Mouse (Mus musculus) A20 (cell line): ENCODE data around the gene Zcchc14.
"Not testable (repeated sequence)": the region's sequence is repeated elsewhere in the genome, so short reads cannot be mapped to it uniquely, and the experiment has no call there.

Experiments
- DNase-seq: peaks from one replicate; pipeline ENCODE4 v3.0.0-alpha.2; 2011; ENCODE audit warnings: low read depth, low spot score

Gene Zcchc14

DNA sequence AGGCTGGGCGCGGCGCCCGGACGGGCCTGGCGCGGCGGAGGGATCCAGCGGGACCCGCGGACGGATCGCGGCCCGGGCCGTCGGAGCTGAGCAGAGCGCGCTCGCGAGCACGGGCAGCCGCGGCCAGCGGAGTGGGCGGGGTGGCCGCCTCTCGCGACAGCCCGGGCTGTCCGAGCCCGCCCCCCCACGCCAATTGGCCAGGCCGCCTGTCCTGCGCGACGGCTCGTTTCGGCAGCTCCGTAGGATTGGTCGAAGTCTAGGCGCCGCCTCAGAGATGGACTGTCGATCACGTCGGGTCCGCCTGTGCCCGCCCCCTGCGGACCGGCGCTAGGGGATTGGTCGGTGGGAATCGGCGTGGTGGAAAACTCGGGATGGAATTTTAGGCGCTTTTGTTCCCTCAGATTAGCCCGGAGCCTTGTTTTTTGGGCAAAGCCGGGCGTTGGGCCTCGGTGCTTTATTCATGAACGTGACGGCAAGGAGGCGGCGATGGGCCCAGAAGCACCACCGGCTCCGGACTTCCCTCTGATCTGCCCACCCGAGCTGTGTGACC lies at the start of gene Zcchc14:
TSS of gene Zcchc14 (minus strand) at position 128 of the 550 bp plus-strand sequence.
- no peak for DNase-seq

DNA sequence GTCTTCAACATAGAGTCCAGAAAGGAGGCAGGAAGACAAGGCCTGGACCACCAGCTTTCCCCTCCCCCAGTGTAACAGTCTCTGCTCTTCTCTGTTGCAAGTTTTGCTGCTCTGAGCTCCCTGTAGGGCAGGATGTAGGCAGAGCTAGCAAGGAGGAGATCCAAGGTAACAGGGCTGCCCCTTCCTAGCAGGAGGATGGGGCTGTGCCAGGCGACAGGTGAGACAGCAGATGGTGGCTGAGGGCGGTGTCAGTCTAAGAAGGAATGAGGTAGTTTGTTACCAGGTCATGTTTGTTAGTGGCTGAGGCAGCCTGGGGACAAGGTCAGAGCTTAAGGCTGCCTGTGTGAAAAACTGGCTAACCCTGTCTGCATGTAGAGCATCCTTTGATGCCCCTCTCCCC lies 47.2 kb upstream of the Zcchc14 start:
- no peak for DNase-seq

DNA sequence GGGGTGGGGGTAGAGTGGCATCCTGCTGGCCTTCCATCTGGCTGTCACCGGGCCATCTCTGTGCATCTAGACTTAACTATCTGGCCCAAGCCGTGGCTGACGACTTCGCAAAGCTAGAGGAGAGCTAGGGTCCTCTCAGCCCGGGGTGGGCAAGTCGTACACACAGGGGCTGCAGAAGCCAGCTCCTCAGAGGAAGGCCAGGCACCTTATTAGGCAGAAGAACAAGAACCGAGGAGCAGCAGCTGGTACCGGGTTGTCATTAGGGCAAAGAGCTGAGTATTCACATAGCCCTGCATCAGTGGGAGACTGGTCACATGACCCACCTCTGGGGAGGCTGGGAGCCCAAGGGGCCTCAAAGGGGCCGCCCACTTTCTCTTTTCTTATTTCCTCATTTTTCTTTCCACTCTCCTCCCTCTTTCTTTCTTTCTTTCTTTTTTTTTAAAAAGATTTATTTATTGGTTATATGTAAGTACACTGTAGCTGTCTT lies 46.0 kb upstream of the Zcchc14 start:
- peak; percentile 16 for DNase-seq

DNA sequence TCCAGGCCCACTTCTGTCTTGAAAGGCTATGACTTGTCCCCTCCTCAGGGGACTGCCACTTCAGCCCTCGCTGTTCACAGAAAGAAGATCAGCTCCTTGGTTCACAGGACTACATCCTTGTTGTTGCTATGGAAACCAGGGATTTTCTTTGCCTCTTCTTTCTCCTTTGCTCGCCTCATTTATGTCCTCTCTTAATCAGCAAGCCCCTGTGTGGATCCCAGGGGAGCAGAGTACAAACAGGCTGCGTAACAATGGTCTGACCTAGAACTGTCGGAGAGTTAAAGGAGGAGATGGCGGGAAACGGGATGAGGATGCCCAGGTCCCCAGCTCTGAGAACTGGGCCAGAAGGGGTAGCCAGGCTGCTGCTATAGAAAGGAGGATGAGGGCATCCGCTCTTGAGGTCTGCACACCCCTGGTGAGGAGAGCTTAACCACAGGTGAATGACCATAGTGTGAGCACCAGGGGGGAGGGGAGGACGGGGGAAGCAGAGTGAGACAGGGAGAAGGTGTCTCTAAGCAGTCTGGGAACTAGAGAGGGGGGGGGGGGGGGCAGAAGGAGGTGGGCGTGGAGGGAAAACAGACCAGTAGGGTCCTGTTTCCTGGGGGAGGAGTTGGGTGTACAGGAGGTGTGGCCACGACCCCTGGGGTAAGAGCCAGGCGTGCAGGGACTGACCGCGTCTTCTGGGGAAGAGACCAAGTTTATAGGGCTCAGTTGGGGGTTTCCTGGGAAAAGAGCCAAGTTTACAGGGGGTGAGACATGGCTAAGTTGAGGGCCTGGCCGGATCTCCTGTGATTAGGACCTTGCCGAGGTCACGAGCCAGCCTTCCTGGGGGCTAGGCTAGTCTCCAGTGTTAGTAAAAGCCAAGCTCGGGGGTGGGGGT lies 45.3 kb upstream of the Zcchc14 start:
- no peak for DNase-seq

DNA sequence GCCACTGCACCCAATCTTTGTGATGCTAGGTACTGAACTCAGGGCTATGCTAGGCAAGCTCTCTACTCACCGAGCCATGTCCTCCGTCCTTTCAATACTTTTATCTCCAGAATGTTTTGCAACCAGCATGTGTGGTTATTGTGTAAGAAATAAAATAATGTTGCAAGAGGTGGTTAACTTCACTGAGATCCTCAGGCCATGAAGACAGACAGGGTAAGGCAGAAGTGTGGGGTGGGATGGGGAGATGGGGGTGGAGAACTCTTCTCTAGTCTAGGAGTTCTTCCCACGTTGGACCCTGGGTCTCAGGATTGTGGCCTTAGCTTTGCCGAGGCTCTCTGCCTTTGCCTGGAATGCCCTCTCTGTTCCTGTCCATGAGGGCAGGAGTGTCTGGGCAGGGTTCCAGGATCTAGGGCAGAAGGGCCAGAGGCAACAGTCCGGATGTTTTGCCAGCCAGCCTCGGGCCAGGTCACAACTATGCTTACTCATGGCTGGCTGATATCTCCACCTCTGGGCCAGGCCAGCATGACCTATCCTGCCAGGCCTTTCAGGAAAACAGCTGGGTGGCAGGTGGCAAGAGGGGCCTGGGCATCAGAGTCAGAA lies 43.0 kb upstream of the Zcchc14 start:
- no peak for DNase-seq

DNA sequence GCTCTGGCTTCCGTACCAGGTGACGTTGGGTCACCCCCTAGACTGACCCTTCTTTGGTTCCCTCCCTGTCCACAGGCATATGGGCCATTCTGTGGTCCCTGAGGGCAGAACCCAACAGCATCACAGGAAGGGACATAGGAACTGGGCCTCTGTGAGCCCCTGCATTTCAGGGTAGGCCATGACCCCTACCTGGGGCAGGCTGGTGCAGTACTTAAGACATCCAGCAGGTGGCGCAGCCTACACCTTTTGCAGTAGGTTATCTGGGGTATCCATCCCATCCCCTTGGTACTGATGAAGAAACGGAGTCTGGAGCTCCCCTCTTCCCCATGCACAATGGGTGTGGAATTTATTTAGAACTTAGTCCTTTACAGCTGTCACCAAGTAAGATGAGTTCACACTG lies 41.8 kb upstream of the Zcchc14 start:
- peak; percentile 49 for DNase-seq

DNA sequence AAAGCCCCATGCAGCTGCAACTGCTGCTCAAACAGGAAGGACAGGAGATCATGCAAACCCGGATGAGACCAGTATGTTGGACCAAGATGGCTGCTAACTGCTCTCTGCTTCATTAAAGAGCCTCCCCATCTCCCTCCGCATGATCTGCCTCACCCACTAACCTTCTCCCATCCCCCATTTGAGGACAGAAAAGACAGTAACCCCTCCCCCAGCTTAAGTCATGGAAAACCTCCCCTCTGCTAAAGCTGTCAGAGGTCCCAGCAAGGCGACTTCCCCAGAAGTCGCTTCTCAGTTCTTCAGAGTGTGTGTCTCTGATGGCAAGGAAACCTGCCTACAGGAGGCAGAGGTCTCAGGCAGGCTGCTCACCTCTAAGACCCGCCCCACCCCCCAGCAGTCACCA lies 35.8 kb upstream of the Zcchc14 start:
- DNase-seq = no peak

DNA sequence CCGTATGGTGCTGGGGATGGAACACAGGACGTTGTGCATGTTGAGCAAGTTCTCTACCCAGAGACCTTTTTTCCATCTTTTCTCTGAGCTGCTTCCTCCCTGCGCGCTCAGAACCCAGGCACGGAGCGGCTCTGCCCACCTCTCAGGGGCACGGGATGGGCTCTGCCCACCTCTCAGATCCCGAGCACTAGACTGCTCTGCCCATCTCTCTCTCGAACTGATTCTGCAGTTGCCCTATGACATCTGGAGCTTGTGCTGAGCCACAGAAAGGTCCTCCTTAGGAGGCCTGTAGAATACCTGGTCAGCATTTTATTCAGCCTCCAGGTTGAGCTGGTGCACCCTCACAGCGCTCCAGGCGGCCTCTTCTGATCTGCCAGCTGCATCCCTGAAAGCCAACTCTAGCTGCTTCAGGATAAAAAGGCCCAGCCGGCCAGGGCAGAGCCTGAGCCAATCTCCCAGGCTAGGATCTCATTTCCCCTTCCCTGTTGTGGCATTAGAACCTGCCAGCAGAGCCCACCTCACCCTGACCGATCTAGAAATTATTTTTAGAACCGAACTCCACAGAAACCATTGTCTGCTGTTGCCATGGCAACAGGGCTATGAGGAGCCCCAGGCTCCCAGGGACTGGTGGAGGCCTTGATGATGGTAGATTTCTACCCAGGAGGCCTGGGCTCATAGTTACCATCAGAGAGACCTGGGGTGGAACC lies 34.9 kb upstream of the Zcchc14 start:
- DNase-seq = no peak

DNA sequence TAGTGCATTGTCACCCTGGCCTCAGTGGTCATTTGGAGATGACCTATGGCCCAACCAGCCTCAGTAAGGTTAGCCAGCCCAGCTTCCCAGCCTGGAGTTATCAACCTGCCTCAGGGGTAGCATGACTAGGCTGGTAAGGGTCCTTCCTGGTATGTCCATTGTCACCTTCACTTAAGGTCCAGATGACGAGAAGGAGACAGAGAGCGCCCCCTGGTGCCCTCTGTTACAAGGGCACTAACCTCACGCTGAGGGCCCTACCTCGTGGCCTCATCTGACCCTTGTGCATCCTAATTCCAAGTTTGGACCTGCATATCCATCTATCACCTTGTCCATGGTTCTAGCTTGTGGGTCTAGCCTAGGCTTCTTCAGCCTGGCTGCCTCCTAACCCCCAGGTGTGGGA lies 32.7 kb upstream of the Zcchc14 start:
- peak; percentile 59 for DNase-seq

DNA sequence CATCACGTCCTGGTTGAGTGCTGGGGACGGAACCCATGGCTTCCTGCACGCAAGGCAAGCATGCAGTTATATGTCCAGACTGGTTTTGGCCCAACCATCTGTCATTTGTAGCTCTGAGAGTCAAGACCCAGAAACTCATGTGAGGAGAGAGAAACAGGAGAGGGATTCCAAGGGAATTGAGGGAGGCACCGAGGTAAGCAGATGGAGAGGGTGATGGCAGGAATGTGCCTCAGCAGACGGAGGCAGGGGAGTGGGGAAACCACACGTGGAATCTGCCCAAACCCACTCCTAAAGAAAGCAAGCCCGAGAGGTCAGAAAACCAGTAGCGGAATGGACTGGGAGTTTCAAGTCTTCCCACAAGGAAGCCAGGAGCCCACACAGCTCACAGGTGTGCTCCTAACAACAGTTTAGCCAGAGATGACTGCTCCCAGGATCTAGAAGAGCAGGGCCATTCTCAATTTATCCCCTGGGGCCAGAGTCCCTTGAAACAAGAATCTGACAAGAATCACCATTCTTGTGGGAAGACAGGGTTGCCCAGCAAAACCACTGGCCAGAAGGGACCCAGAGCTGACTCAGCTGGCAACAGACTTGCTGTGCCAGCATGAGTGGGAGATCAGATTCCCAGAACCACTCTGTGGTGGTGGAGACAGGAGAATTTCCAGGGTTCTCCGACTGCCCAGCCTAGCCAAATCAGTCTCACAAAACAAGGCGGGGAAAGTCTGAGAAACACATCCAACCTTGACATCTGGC lies 30.6 kb upstream of the Zcchc14 start:
- DNase-seq = no peak

DNA sequence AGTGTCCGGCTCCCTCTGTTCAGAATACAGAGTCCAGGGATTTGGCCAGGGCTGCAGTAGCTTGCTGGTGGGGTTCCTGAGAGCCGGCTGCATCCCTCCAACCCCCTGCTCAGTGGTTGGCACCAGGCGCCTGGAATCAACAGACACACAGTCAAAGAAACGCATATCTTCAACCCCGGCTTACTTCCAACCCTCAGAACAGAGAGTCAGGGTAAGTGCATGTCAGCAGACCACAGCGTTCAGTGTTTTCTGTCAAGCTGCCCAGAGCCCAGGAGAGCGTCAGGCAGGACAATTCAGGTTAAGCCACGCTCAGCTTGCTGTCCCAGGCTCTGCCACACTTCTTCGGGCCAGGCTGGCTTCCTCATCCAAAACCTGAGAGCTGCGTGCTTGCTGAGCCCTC lies 28.8 kb upstream of the Zcchc14 start:
- no peak for DNase-seq

DNA sequence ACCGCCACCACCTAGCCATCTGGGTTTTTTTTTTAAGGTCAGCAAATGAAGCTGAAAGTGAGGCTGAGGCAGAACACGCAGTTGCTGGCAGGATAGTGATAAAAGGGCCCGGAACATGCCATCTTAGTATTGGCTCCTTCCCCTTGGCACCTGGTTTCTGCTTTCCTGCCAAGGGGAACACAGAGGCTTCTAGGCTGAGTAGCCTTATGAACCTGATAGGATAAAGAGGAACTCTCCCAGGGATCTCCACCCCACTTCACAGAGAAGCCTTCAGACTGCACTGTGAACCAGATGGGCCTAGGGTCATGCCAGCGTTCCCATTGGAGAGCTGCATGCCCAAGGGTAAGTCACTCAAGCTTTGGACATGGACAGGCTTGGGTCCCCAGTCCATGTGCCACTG lies 28.2 kb upstream of the Zcchc14 start:
- no peak for DNase-seq

DNA sequence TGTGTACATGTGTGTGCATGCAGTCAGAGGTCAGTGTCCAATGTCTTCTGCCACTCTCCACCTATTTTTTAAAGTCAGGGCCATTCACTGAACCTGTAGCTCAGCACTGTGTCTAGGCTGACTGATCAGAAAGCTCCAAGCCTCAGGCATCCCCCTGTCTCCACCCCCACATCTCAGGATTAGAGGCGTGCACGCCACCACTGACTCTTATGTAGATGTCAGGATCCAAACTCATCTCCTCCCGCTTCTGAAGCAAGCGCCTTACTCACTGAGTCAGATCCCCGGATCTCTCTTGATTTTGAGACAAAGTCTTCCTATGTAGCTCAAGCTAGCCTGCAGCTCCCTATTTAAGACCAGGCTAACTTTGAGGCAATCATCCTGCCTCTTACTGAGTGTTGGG lies 26.0 kb upstream of the Zcchc14 start:
- DNase-seq = no peak

DNA sequence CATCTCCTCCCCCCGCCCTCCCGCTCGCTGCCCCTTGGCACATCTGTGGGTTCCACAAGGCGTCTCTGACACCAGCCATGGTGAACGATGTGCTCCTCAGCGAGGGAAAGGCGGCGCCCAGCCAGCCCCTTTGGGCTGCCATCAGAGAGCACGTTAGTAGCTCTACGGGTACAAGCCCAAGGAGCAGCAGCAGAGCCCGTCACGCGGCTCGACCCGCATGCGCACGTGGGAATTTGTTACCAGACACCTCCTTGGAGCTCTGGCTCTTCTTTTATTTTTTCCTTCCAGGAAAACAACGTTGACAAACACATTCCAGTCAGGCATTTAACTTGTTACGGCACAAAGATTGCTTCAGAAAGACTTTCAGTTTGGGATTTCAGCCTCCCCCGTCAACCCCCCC lies 23.0 kb upstream of the Zcchc14 start:
- no peak for DNase-seq

DNA sequence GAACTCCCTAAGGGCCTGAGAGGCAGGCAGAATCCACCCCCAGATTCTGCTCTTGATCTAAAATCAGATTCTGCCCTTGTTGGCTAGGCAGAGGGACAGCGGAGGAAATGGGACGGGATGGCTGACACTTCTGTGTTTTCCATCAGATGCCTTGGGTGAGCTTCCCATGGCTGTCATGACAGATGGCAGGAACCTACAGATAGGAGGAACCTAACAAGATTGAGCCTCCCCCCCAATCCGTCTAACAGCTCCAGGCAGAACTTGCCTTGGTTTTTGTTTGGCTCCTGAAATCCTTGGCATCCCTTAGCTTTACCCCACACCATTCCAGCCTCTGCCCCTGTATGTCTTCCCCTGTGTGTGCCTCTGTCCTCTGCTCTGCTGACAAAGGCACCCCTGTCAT lies 22.5 kb upstream of the Zcchc14 start:
- DNase-seq = no peak

DNA sequence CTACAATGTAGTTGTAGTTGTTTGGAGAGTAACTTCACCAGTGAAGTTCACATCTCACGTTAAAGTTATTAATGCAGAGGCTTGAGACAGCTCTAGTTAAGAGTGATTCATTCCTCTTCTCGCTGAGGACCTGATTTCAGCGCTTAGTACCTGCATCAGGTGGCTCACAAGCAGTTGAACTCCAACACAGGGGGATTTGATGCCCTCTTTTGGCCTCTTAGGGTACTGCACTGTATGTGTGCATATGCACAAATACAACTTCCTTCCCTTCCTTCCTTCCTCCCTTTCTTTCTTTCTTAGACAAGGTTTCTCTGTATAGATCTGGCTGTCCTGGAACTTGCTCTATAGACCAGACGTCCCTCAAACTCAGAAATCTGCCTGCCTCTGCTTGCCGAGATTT lies 21.8 kb upstream of the Zcchc14 start:
- peak; percentile 48 for DNase-seq

DNA sequence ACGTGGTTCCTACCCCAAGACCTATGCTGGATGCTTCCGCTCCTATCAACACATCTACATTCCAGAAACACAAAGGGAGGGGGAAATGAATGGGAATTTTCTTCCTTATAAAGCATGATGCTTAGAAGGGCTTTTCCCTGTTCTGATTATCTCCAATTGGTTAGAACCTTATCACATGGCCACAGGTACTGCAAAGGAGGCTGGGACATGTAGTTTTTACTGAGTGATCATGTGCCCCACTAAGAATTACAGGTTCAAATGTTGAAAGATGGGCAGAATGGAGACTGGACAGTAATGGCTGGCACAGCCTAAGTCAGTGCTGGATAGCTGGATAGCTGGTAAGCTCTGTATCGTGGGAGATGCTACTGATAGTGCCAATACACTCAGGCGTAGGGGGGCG lies 21.2 kb upstream of the Zcchc14 start:
- no peak for DNase-seq

DNA sequence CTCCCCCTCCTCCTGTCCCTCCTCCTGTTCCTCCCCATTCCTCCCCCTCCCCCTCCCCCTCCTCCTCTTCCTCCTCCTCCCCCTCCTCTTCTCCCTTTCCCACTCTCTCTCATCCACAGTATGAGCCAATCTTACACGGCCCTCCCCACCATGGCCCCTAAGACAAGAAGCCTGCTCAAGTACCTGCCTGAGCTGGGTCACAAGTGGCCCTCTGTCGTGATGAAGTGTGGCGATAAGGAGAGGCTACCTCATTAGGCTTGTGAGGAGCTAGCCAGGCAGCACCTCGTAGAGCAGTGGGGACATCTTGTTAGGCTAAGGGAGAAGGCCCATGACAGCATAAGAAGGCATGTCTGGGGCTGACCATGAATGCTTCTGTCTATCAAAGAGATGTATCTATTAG lies 20.5 kb upstream of the Zcchc14 start:
- no peak for DNase-seq

DNA sequence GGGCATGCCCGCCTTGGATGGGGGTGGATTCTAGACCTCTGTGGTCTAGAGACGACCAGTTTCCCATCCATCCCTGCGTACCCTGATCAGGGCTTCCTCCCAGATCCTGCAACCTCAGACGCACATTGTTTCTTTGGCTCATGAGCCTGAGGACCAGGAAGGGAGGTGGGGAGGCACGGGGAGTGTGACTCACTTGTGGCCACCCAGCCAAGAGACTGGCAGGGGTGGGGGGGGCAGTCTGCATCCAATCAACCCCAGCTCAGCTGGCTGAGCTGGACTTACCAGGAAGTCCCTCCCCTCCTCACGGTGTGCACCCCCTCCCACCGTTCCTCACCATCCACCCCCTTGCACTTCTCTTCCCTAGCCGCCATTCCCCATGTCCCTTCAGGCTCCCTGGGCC lies 16.5 kb upstream of the Zcchc14 start:
- DNase-seq = no peak

DNA sequence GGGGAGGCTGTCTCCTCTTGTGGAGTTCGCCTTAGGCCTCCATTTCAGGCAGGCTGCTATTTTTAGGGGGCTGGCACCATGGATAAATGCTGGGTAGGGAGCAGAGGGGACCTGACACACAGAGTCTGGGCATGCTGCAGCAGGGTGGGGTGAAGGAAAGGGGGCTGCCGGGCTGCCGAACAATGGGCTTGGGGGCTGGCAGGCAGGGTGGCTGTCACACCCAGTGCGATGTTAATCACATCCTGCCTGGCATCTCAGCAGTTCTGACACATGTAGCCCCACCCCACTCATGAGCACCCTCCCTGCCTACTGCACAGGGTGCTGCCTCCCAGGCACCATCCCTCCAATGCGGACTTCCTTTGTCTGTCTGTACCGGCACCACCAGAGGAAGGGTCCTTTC lies 15.9 kb upstream of the Zcchc14 start:
- no peak for DNase-seq

DNA sequence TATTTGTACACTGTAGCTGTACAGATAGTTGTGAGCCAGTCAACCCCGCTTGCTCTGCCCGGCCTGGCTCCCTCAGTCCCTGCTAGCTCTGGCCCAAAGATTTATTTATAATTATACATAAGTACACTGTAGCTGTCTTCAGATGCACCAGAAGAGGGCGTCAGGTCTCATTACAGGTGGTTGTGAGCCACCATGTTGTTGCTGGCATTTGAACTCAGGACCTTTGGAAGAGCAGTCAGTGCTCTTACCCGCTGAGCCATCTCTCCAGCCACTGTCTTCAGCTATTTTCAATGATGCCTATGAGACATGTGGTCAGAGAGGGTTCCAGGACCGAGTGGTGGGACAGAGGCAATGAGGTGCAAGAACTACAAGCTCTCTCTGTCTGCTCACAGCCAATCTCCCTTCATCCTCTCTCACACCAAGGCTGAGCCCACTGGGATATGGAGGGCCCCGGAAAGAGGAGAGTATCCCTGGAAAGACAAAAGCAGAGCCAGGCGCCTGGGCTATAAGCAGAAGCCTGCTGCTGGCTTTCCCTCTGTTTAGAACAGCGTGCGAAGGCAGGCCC lies 15.3 kb upstream of the Zcchc14 start:
- DNase-seq = not testable (repeated sequence)
